Mouse (Mus musculus): Measurements from ENCODE around the gene Ccl20. TPM values are rescaled to one million over a fixed set of nuclear protein-coding genes. Genes with fewer than 3 reads are reported as not detected.

Ccl20 gene
- total RNA-seq, 2 experiments from 2014 or later = not detected

- no peak for DNase-seq
These were observed 24.9 kb downstream of the Ccl20 start for GRCm38 (mm10) chr1:83141510-83141909.

- DNase-seq = no peak
These were observed 25.5 kb downstream of the Ccl20 start for GRCm38 (mm10) chr1:83142055-83142454.

GRCm38 (mm10) chr1:83146547-83146946, 30.0 kb downstream of the Ccl20 start:
- DNase-seq = no peak

GRCm38 (mm10) chr1:83150227-83150626, 33.7 kb downstream of the Ccl20 start:
- peak in 1 of 2 experiments; percentile 1 for DNase-seq

GRCm38 (mm10) chr1:83152961-83153360, 36.4 kb downstream of the Ccl20 start:
- DNase-seq = no peak

- DNase-seq = no peak
These were observed 40.3 kb downstream of the Ccl20 start for GRCm38 (mm10) chr1:83156876-83157275.

- peak; percentile 68 to 74 for DNase-seq
These were observed 43.0 kb downstream of the Ccl20 start, which contains the start of gene Daw1 for GRCm38 (mm10) chr1:83159603-83160002. TSS of gene Daw1 (plus strand) at chr1:83159752.

GRCm38 (mm10) chr1:83161658-83162057, 45.1 kb downstream of the Ccl20 start:
- DNase-seq = no peak

- DNase-seq = no peak
These were observed 47.5 kb downstream of the Ccl20 start for GRCm38 (mm10) chr1:83164027-83164426.

Other genes starting within 250 kb of the Ccl20 start
- gene A030005L19Rik, start 203.4 kb upstream of the Ccl20 start, total RNA-seq (2021) = under 1 TPM in 1 of 2 experiments, not detected in 1; 0.36 TPM
- not detected for gene A030014E15Rik, start 191.8 kb upstream of the Ccl20 start, total RNA-seq (2021)
- not detected for gene Gm6217, start 185.4 kb upstream of the Ccl20 start, total RNA-seq (2021)
- not detected for gene A030003K21Rik, start 173.4 kb upstream of the Ccl20 start, total RNA-seq (2021)
- not detected for gene Gm7544, start 160.8 kb upstream of the Ccl20 start, total RNA-seq (2021)
- not detected for gene Gm47955, start 156.5 kb upstream of the Ccl20 start, total RNA-seq (2021)
- gene Gm47959, start 116.2 kb upstream of the Ccl20 start, total RNA-seq (2021) = not detected
- gene Slc19a3, start 78.3 kb upstream of the Ccl20 start, total RNA-seq (2021) = under 1 TPM in 1 of 2 experiments, not detected in 1; 0.33 TPM
- not detected for gene Krtap28-10, start 74.3 kb upstream of the Ccl20 start, total RNA-seq (2021)
- gene Gm47969, start 71.8 kb upstream of the Ccl20 start, total RNA-seq (2021) = not detected
- not detected for gene A030005K14Rik, start 57.4 kb upstream of the Ccl20 start, total RNA-seq (2021)
- not detected for gene Krtap28-13, start 55.8 kb upstream of the Ccl20 start, total RNA-seq (2021)
- not detected for gene Daw1, start 43.0 kb downstream of the Ccl20 start, total RNA-seq (2021)

Data from adrenal gland, postnatal 36 days (tissue).